Mouse (Mus musculus) erythroblast, embryonic 14.5 days (primary cell): ENCODE data around the gene Dvl3. TPM values are rescaled to one million over a fixed set of nuclear protein-coding genes. Genes with fewer than 3 reads are reported as not detected.

ENCODE experiments used
- H3K27me3 ChIP-seq: 2 replicates; pipeline ENCODE4 v1.6.1; 2012; ENCODE audit warnings: inconsistent platforms; ENCODE audit not compliant: control insufficient read depth
- H3K36me3 ChIP-seq: 2 replicates; pipeline ENCODE4 v1.6.1; 2012; ENCODE audit warnings: mild to moderate bottlenecking, inconsistent platforms; ENCODE audit not compliant: control insufficient read depth
- H3K4me1 ChIP-seq: 2 replicates; pipeline ENCODE4 v1.6.1; 2012; ENCODE audit warnings: inconsistent platforms; ENCODE audit not compliant: control insufficient read depth
- H3K4me3 ChIP-seq: replicated peaks from 2 replicates; pipeline ENCODE3; 2012; ENCODE audit warnings: moderate library complexity, mild to moderate bottlenecking, inconsistent platforms
- H3K9me3 ChIP-seq: 2 replicates; pipeline ENCODE4 v1.6.1; 2012; ENCODE audit warnings: low read length, inconsistent platforms, mixed read lengths; ENCODE audit not compliant: control insufficient read depth
- GATA1 ChIP-seq: IDR thresholded peaks from 2 replicates; pipeline ENCODE4 v1.6.1; 2012; ENCODE audit warnings: low read length, inconsistent platforms, mixed read lengths
- TAL1 ChIP-seq: IDR thresholded peaks from 3 replicates; pipeline ENCODE4 v1.6.1; 2012; ENCODE audit warnings: low read length, inconsistent platforms, mixed read lengths
- polyA plus RNA-seq: library from polyadenylated mRNA; stranded (reverse); fragments of >175 nt; gene quantifications from 2 replicates; pipeline ENCODE4 v1.2.3, GENCODE M21; 2012

Dvl3 gene
- polyA plus RNA-seq, 1 experiment: 1.4 TPM

DNA sequence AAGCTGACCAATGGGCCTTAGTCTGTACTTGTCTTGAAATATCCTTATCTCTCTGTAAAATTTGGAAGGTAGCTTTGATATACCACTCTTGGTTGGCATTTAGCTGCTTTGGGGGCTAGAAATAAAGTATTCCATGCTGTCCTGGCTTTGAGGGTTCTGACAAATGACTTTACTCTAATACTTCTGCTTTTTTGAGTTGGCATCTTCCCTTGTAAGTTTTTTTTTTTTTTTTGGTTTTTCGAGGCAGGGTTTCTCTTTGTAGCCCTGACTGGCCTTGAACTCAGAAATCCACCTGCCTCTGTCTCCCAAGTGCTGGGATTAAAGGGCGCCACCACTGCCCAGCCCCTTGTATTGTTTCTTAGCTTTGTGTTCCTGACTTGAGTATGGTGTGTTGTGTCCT is 23.3 kb upstream of the Dvl3 start:
- no peaks in the 10 kb centered on the region for H3K9me3 ChIP-seq
- TF ChIP-seq GATA1: no peak
- no peak for TF ChIP-seq TAL1
- no peak overlapping the region for H3K4me3 ChIP-seq
- H3K4me1 ChIP-seq: peaks cover 16% of the 10 kb centered on the region
- H3K36me3 ChIP-seq: no peaks in the 10 kb centered on the region
- peaks cover 4% of the 10 kb centered on the region for H3K27me3 ChIP-seq

DNA sequence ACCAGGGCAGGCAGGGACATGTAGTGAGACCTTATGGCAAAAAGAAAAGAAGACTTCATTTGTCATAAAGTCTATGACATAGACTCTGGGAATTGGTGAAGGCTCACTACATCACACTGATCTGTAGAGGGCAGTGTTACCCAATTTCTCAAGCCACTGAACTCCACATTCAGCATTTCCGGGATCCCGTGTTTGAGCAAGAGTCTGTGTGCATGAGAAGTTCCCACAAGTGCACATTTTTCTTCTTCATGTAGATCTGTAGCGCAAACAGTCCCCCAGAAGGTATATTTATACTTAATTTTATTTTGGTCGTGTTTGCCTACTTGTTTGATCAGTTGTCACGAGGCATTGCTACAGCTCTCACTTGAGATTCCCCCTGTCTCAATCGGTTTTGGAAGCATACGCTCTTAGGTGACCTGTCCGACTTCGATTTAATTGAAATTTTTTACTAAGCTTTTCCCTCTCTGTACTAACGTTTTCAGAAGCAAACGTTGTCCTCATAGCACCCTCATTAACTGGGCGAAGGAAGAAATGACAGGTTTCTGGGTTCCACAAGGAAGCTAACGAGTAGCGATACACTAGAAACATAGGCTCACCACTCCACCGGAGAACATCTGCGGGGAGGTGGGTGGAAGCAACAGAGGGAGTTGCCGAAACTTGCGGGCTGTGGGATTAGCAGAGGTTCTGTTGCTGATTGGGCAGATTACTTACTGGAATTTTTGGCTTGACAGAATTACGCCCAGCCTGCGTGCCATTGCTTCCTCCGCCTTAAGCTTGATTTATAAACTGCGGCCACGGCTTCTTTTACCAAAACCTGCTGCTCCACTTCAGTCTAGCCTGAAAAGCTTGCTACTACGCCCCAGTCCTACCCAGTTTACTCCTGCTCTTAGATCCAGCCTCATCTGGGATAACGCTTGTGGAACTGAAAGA is 19.8 kb upstream of the Dvl3 start:
- H3K36me3 ChIP-seq: peaks cover 11% of the 10 kb centered on the region
- peaks cover 27% of the 10 kb centered on the region for H3K4me1 ChIP-seq
- TF ChIP-seq GATA1 (no peak), TAL1 (no peak)
- peaks cover 6% of the 10 kb centered on the region for H3K27me3 ChIP-seq
- H3K4me3 ChIP-seq: peak overlapping the region; percentile 55
- H3K9me3 ChIP-seq: no peaks in the 10 kb centered on the region

- Histone ChIP-seq H3K4me3 (peak overlapping the region; percentile 70), H3K9me3 (no peaks in the 10 kb centered on the region), H3K36me3 (peaks cover 23% of the 10 kb centered on the region), H3K4me1 (peaks cover 27% of the 10 kb centered on the region), H3K27me3 (peaks cover 6% of the 10 kb centered on the region)
- TF ChIP-seq GATA1 (no peak), TAL1 (no peak)
Observed at GRCm38 (mm10) chr16:20497980-20498676, 18.7 kb upstream of the Dvl3 start.

- no peak for TF ChIP-seq TAL1
- TF ChIP-seq GATA1: no peak
- peaks cover 30% of the 10 kb centered on the region for H3K36me3 ChIP-seq
- peak within 1 kb of the TSS; percentile 70 for H3K4me3 ChIP-seq
Observed at GRCm38 (mm10) chr16:20498677-20499475, 17.9 kb upstream of the Dvl3 start, which contains the start of gene Eif2b5. TSS of gene Eif2b5 (plus strand) at chr16:20498817.

GRCm38 (mm10) chr16:20506000-20506399 is 10.8 kb upstream of the Dvl3 start:
- H3K9me3 ChIP-seq: no peaks in the 10 kb centered on the region
- no peak for TF ChIP-seq TAL1
- TF ChIP-seq GATA1: no peak
- peaks cover 98% of the 10 kb centered on the region for H3K36me3 ChIP-seq
- H3K4me3 ChIP-seq: no peak overlapping the region
- no peaks in the 10 kb centered on the region for H3K27me3 ChIP-seq
- H3K4me1 ChIP-seq: no peaks in the 10 kb centered on the region; the same call in 1 of the 2 replicates

More at GRCm38 (mm10) chr16:20498677-20499475, 17.9 kb upstream of the Dvl3 start, which contains the start of gene Eif2b5:
- Histone ChIP-seq H3K27me3 (peaks cover 6% of the 10 kb centered on the region), H3K4me1 (peaks cover 27% of the 10 kb centered on the region), H3K9me3 (no peaks in the 10 kb centered on the region)

DNA sequence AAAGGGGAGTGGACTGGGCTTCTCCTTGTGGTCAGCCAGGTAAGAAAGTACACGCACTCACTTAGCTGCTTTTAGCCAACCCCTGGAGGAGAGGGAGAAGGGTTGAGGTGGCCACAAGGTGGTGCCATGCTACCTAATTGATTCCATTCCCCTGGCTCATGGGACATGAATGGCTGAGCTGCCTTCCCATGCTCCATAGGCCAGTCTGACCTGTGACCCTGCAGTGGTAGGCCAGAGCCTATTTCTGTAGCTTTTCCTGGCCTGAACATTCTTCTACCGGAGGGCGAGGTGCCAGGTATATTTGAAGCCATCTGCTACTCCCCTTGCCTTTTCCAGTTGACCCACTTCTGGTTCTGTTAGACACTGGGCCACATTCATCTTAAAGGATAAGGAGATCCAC is 7.4 kb upstream of the Dvl3 start:
- no peak overlapping the region for H3K4me3 ChIP-seq
- H3K4me1 ChIP-seq: no peaks in the 10 kb centered on the region; the same call in 1 of the 2 replicates
- no peaks in the 10 kb centered on the region for H3K9me3 ChIP-seq
- TF ChIP-seq TAL1 (no peak), GATA1 (no peak)
- no peaks in the 10 kb centered on the region for H3K27me3 ChIP-seq
- H3K36me3 ChIP-seq: peaks cover 71% of the 10 kb centered on the region

GRCm38 (mm10) chr16:20511277-20511847 is 5.4 kb upstream of the Dvl3 start:
- Histone ChIP-seq H3K9me3 (no peaks in the 10 kb centered on the region), H3K27me3 (no peaks in the 10 kb centered on the region), H3K36me3 (peaks cover 51% of the 10 kb centered on the region), H3K4me3 (no peak overlapping the region), H3K4me1 (peaks cover 5% of the 10 kb centered on the region)
- TF ChIP-seq GATA1 (no peak), TAL1 (no peak)

GRCm38 (mm10) chr16:20516032-20516431 is 750 bp upstream of the Dvl3 start:
- H3K9me3 ChIP-seq: no peaks in the 10 kb centered on the region
- TF ChIP-seq GATA1 (no peak), TAL1 (no peak)
- peak overlapping the region; percentile 95 for H3K4me3 ChIP-seq
- no peaks in the 10 kb centered on the region for H3K27me3 ChIP-seq
- H3K36me3 ChIP-seq: peaks cover 25% of the 10 kb centered on the region
- peaks cover 45% of the 10 kb centered on the region for H3K4me1 ChIP-seq

GRCm38 (mm10) chr16:20517216-20517615 is 434 bp downstream of the Dvl3 start:
- H3K4me3 ChIP-seq: peak overlapping the region; percentile 95
- H3K9me3 ChIP-seq: no peaks in the 10 kb centered on the region
- peaks cover 53% of the 10 kb centered on the region for H3K4me1 ChIP-seq
- TF ChIP-seq TAL1 (no peak), GATA1 (no peak)
- no peaks in the 10 kb centered on the region for H3K27me3 ChIP-seq
- peaks cover 30% of the 10 kb centered on the region for H3K36me3 ChIP-seq
